Mouse (Mus musculus): ENCODE measurements around the gene 3110082I17Rik.

Gene 3110082I17Rik

DNA sequence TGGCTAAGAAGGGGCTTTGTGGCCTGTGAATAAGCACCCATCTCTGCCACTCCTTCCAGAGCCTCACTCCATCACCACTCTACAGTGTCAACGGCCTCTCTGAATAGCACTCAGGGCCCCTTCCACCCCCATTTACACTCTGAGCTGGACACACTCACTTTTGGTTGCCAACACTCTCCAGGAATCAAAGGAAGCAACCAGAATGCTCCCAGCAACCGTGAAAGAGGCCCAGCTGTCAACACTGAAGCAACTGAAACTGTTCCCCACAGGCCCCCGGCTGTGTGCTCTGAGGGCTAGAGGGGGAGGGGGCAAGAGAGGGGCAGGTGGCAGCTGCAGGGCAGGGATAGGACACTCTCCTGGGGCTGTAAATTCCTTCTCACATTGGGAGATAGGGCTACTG, 41.7 kb downstream of the 3110082I17Rik start:
- in situ Hi-C loops (cut with MboI, MseI) = no loop called here

DNA sequence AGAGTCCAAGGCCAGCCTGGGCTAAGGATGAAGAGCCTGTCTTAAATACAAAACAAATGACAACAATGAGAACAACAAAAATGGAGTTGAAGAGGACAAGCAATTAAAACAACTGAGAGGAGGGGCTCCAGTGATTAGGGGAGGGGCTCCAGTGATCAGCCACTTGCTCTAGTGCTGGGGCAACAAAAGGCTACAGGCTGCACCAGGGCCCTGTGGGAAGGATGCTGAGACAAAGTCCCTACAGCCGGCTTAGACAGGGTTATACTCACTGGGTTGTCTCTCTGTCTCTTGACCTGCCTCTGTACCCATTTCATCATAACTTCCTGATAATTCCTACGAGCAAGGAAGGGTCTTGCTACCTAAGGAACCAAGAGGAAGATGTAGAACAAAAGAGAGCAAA, 42.2 kb downstream of the 3110082I17Rik start:
- in situ Hi-C loops (cut with MboI, MseI) = no loop called here

DNA sequence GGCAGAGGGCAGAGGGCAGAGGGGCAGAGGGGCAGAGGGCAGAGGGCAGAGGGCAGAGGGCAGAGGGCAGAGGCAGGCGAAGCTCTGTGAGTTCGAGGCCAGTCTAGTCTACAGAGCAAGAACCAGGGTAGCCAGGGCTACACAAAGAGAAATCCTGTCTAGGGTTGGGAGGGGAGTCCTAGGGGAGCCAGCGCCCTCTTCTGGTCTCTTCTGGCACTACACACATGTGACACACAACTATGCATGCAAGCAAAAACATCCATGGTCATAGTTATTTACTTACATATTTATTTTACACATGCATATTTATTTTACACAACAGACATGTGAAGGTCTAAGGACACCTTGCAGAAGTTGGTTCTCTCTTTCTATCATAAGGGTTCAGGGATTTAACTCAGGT, 42.8 kb downstream of the 3110082I17Rik start:
- in situ Hi-C loops (cut with MboI, MseI) = no loop called here

DNA sequence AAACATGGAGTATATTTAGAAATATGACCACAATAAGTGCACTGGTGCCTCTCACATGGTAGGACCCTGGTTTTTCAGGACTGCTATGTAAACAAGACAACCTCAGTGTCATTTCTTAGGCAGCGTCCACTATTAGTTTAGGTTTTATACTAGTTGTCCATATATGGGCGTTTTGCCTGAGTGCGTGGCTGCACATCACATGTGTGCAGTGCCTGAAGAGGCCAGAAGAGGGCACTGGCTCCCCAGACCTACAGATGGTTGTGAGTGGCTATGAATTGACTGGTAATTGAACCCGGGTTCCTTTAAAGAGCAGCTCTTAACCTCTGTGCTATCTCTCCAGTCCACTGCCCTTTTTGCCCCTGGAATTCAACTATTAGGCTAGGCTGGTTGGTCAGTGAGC, 43.4 kb downstream of the 3110082I17Rik start:
- in situ Hi-C loops (cut with MboI, MseI) = no loop called here

DNA sequence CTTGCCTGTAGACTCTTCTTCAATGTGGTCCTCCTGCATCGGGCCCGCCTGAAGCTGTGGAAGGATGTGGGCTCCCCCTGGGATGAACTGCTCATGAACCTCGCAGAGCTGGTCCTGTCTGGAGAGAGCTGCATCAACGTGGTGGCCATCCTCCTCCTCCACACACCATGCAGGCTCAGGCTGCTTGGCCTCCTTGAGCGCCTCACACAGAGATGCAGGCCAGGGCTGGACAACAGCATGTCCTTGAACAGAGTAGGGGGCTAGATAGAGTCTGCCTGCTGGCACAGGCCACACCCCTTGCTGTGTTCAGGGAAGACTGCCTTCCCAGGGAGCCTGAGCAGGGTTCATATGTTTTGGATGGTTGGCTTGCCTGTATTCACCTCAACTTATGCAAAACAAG, 45.3 kb downstream of the 3110082I17Rik start:
- in situ Hi-C loops (cut with MboI, MseI) = no loop called here

DNA sequence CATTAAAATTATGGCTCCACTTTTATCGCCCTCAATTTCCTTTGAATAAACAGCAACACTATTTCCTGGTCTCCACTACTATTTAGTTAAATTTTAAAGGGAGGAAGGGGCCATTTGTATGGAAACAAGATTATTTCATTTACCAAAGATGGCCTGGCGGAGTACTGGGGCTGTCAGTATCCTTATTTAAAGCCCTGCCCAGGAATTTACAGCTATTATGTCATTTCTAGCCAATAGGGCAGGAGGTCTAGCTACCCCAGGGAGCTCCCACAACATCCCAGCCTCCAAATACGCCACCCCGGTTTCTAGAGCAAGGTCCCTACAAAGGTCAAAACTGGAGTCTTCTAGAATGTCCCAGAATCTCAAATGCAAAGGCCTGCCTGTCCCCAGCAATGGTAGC, 46.8 kb downstream of the 3110082I17Rik start:
- in situ Hi-C loops (cut with MboI, MseI) = no loop called here

DNA sequence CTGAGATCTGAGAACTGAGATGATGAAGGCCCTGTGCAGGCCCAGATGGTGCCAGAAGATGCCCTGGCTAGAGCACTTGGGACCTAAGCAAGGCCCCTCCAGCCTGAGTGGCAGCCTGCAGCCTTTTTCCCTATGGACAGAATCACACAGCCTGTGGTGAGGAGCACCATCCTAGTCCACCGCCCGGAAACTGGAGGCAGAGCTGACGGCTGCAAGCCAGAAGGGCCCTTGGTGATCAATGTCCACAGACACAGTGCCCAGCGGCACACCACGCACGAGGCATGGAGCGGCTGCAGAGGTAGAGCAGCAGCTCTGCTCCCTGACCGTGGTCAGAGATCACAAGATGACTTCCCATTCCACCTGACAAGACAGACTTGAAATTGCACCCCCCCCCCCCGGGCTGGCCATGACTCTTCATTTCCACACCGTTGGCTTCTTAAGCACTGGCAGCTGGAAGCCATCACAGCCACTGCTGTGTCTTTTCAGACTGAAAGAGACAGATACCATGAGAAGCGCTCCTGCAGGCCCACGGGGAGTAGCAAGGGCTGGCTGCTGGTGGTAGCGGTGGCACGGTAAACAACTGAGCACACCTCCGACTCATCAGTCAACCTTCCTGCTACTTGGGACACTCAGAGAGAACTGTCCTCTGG, 48.5 kb downstream of the 3110082I17Rik start:
- in situ Hi-C loops (cut with MboI, MseI) = no loop called here

DNA sequence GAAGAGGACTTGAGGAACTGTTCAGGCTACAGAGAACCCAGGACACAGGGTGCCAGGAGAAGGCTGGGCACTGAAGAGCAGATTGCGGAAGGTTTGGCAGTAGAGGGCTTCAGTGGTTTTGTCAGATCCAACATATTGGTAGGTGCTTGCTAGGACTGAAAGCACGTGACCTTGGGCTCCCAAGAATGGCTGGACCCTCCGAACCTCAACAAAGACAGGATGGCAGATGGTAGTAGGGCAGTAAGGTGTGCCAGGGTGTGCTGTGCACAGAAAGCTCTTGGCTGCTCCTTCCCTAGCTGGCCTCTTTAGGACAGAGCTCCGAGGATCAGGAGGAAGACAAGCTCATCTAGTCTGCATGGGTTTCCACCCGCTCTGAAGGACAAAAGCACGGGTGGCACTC, 49.2 kb downstream of the 3110082I17Rik start:
- in situ Hi-C loops (cut with MboI, MseI) = no loop called here

DNA sequence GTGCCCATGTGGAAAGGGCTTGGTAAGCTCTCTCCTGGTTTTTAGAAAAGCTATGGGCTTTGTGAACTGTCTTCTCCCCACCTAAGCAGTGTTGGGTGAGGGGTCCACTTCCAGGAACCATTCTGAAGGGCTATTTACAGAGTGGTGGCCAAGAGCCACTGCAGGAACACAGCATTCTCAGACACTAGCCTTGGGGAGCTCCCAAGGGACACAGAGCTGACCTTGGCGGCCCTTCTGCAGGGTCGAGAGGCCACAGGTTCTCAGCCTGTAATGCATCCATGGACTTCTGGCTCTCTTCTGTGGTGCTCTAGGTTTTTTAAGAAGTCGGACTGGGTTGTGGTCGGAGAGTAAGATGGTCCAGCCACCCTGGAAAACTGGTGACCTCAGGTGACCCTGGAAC, 50.3 kb downstream of the 3110082I17Rik start:
- in situ Hi-C loops (cut with MboI, MseI) = no loop called here

DNA sequence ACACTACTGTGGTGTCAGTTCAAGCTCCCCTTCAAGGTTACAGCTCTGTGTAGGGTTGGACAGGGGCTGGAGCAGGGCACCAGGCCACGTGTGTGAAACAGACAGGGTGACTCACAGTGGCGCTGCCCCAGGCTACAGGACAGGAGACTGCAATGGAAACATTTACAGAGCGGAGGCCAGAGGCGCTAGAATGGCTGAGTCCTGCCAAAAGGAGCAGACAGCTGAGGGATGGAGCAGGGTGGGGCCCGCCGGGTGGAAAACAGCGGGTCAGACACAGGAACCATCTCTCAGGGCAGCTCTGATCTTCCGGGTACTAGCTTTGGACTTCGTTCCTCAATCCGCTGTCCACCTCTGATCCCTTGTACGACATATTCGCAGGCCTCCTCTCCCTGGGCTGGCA, 50.9 kb downstream of the 3110082I17Rik start:
- in situ Hi-C loops (cut with MboI, MseI) = no loop called here

DNA sequence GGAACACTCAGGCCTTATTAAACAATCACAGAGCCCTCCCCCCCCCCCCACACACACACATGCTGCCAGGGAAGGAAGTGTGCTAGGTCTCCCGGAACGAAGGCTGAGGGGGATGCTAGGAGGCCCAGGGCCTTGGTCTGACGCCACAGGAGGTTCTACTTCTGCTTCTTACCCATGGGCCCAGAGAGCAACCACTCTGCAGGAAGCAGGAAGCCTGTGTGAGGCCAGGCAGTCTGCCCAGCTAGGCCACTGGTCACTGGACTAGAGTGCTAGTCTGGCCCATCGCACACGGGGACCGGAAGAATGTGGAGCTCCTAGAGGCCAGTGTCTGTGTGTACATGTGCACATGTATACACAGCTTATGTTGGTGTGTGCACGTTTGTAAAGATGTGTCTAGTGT, 51.8 kb downstream of the 3110082I17Rik start:
- in situ Hi-C loops (cut with MboI, MseI) = no loop called here

DNA sequence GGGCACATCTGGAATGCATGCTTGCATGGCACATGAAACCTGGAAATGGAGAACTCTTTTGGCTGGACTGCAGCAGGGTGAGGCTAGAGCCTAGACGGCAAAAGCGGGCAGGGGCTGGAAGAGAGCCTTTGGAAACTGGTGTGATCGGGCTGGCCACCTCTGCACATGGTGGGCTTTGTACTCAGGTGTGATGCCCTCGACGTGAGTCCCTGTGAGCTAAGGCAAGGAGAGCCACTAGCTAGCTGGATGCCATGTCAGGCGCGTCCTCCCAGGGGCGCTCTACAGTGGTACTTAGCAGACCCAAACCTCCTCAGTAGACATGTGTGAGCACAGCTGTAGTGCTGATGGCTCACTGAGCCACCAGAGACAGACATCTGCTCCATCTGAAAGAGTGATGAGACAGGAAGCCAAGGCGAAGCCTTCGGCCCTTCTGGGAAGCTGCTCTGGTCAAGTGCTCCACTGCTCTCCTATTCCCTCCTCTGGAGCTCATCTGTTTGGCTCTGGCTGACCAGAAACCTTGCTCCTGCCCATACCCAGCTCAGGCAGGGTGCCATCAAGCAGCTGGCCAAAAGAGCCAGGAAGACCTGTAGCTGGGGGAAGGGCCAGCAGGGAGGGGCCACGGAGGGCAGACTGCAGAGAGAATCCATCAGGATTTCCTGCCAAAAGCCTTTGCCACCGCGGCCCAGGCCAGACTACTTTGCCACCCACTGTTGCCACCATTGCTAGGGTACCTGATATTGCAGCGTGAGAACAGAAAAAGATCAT, 53.0 kb downstream of the 3110082I17Rik start:
- in situ Hi-C loops (cut with MboI, MseI) = no loop called here

DNA sequence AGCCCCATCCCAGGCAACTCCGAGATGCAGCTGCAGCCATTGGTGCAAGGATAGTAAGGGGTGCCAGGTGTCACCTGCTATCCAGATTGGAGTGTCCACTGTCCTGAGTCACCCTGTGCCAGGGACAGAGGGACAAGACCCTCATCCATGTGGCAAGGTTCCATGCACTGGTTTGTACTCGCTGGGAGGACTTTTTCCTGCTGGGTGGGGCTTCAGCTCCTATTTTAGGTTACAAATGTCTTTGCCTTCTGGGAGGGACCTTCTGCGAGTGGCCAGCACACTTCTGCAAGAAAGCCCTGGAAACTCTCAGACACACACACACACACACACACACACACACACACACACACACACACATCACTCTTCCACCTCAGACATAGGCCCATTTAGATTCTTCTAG, 54.4 kb downstream of the 3110082I17Rik start:
- in situ Hi-C loops (cut with MboI, MseI) = no loop called here

DNA sequence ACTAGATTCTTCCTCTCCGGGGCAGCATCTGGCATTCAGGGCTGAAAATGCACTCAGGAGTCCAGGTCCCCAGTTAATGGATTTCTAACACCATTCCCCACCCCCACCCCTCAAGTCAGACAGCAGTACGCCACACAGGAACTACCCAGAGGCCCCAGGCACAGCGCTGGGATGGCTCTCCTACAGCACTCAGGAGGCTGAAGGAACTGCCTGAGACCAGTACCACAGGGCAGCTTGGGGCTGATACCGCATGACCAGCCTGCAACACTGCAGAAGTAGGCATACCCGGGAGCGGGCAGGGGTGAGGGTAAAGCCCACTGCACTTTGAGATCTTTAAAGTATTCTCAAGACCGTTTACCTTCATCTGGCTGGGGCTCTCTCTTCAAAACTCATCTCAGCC, 54.8 kb downstream of the 3110082I17Rik start:
- in situ Hi-C loops (cut with MboI, MseI) = no loop called here

DNA sequence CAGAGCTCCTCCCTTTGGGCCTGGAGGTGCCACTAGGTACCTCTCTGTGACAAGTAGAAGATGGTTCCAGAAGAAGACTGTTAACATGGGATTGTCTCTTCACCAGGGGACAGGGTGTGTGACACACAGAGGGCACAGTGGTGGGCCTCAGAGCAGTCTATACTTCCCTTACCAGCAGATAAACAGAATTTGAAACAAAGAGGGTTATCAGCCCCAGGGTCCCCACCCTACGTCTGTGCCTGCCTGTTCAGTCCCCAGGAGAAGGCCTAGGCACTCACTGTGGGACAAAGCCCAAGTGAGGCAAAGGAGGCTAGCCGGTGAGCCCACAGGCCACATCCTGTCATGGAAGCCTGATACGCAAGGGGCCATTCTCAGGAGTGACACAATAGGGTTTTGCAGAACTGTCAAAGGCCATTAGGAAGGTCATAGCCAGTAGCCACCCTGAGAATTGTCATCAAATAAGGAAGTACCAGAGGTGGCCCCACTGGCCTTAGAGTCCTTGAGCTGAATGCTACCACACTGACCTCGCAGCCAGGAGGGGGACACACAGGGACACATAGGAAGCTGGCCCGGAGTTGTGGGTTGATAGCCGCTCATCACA, 55.4 kb downstream of the 3110082I17Rik start, which contains the start of gene C130050O18Rik:
TSS of gene C130050O18Rik (plus strand) at position 480 of the 601 bp plus-strand sequence.
- in situ Hi-C loops (cut with MboI, MseI) = no loop called here

DNA sequence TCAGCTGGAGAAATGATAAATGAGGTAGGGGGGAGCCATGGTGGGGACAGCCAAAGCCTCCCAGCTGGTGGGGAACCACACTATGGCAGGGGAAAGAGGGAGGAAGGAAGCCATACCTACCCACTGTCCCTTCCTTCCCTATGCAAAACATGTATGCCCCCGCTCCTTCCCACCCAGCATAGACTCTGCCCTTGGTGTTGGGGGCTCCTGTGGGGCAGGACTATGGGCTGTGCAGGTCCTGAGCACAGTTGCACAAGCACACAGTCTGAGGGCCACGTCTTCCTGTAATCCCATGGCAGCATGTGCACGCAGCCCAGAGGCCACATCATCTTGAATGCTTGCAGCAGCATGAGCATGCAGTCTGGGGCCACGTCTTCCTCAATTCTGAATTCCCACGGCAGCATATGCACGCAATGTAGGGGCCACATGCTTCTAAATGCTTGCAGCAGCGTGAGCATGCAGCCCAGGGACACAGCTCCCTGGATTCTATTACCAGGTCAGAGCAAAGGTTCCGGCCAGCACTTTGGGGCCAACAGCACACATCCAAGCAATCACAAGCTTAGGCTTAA, 56.6 kb downstream of the 3110082I17Rik start:
- in situ Hi-C loops (cut with MboI, MseI) = no loop called here

DNA sequence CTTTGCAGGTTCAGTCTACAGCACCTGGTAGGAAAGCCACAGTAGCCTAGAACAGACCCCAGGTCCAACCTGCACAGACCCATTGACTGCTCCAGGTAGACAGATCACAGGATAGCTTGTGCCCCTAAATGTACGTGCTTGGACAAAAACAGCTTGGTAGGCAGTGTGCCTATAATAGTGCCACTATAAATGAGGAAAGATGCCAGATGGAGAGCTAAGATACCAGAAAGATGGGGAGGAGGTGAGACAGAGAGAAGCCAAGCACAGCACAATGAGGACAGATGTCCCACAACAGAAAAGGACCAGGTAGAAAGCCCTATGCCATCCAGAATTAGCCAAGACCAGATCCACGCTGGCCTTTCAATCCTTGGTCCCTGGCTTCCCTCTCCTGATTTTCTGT, 58.2 kb downstream of the 3110082I17Rik start:
- in situ Hi-C loops (cut with MboI, MseI) = no loop called here

DNA sequence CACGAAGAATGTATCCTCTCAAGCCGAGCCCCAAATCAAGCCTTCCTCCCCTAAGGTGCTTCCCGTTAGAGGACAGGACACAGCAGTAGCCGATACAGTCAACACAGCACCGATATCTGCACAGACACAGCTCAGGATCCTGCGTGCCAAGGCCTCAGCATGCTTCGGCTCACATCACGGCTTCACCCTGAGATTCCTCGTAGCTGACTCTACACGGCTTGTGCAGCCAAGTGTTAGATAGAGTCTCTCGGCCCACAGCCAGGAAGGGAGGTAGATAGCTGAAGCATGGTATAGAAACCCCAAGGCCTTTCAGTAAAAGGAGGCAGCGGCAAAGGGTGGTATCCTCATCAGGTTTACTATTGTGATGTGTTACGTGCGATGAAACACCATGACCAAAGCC, 60.3 kb downstream of the 3110082I17Rik start:
- in situ Hi-C loops (cut with MboI, MseI) = no loop called here

DNA sequence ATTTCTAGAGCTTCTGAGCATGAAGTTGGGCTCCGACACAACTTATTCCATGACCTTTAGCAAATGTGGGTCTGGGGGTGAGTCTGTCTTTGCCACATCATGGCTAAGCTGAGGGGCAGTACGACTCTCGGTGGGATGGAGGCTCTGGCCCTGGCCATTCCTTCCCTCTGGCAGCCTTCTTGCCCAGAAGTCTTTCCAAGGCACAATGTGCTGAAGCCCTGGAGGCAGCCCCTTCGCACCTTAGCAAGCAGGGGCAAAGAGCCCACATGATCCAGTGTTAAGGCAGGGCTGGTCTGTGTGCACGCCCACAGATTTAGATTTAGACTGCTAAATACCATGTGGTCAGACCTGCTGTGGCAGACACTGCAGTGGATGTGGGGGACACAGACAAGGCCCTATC, 61.5 kb downstream of the 3110082I17Rik start:
- in situ Hi-C loops (cut with MboI, MseI) = no loop called here

DNA sequence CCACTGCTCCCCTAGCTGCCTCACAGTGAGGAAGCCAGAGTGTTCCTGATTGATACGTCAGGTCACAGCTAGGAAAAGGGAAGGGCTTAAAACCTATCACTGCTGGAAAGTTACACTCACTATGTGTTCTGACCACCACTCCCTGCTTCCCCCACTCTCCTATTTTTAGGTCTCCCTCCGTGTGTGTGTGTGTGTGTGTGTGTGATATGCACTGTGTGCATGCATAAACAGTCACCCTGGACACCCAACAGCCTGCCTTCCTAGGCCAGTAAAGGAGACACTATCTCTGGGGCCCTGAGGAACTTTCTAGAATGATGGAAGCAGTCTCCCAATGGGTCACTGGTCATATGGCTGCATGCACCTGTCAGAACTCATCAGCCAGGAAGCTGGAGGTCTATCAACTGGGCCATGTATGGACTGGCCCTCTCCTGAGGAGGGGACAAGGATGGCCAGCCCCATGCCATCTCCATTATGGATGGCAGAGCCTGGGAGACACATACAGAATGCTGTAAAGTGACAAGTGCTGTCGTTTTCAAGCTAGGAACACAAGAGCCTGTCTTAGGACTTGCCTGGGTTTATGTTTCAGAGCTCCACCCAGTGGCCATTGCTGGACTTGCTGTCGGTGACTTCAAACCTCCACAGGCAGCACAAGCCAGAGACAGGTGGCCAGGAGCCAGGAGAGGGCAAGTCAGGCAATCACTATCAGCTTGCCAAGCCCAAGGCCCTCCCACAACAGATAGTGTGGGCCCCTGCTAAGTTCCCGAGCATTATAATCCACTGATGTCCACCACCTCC, 62.2 kb downstream of the 3110082I17Rik start:
- in situ Hi-C loops (cut with MboI, MseI) = no loop called here

DNA sequence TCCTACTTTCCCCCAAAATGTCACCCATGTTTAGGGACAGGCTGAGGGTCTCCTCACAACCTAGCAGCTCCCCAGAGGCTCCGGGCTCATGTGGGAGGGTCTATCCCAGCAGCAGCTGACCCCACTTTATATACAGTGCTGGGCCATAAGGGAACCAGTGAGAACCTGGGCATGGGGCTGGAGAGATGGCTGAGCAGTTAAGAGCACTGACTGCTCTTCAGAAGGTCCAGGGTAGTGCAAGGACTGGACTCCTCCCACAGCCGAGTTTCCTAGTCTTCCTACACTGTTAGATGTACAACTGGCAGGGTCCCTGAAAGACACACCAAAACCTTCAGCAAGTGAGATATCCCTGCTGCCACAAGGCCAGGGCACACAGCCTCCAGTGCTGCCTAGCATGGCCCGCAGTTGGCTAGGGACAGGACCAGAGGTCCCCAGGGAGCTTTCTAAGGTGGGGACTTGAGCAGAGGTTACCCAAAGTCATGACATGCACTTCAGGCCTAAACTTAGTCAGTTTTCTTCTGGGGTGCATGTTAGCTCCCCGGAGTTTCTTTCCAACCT, 62.9 kb downstream of the 3110082I17Rik start:
- in situ Hi-C loops (cut with MboI, MseI) = no loop called here
